Mouse (Mus musculus) cerebellum, adult 2 months (tissue): Measurements from ENCODE around the gene Grxcr1. TPM values are rescaled to one million over a fixed set of nuclear protein-coding genes. Genes with fewer than 3 reads are reported as not detected.

Experiments used
- DNase-seq, 2 experiments: peaks; one replicate each; pipeline ENCODE4 v3.0.0; 2021
- H3K27ac ChIP-seq: fragments of 200-500 bp; 2 replicates; pipeline ENCODE4 v1.5.1; 2012; ENCODE audit warnings: low read length, control low read depth, inconsistent platforms; ENCODE audit not compliant: insufficient read depth
- H3K27me3 ChIP-seq: fragments of 200-500 bp; 2 replicates; pipeline ENCODE4 v1.6.1; 2012; ENCODE audit warnings: inconsistent platforms, mild to moderate bottlenecking, low read length, moderate library complexity; ENCODE audit not compliant: control insufficient read depth, insufficient read depth
- H3K4me1 ChIP-seq: fragments of 200-500 bp; 2 replicates; pipeline ENCODE4 v1.6.1; 2011; ENCODE audit warnings: low read length; ENCODE audit not compliant: control insufficient read depth, insufficient read depth
- H3K4me3 ChIP-seq: fragments of 200-500 bp; replicated peaks from 2 replicates; pipeline ENCODE3; 2011; ENCODE audit warnings: mild to moderate bottlenecking, low read depth, low read length, control low read depth; ENCODE audit not compliant: insufficient read depth
- CTCF ChIP-seq: fragments of 200-500 bp; IDR thresholded peaks from 2 replicates; pipeline ENCODE4 v1.5.1; 2011; ENCODE audit warnings: low read depth, mild to moderate bottlenecking, control low read depth, low read length, moderate library complexity, borderline replicate concordance; ENCODE audit not compliant: insufficient read depth
- POLR2A ChIP-seq: fragments of 200-500 bp; IDR thresholded peaks from 2 replicates; pipeline ENCODE4 v1.6.1; 2011; ENCODE audit warnings: low read length, control low read depth, borderline replicate concordance; ENCODE audit not compliant: insufficient read depth
- WGBS: fragments of 180-500 bp; shearing (Covaris S2); methylation state at CpG from one replicate; pipeline ENCODE4 v1.1.7; 2018; 5-methylcytosine and 5-hydroxymethylcytosine counted together
- polyA plus RNA-seq: library from polyadenylated mRNA; depleted of rRNA; stranded (reverse); fragments of >200 nt; gene quantifications from 2 replicates; pipeline ENCODE4 v1.2.3, GENCODE M21; 2012; rRNA removed

Grxcr1 gene
- polyA plus RNA-seq: not detected in 2 replicates

DNA sequence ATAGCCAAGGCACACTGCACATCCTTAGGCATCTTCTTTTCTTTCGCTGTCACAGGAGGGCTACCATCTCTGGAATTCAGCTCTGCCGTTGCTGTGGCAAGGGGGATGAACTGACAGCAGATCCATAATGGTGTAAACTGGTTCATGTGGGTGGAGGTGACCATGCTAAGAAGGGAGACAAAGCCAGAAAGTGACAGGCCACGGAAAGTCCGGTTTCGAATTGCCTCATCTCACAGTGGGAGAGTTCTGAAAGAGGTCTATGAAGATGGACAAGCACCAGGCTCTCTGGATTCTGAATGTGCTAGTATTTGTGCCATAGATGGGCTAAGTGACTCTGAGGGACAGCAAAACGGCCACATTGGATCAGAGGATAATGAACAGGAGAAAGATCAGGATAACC is at the start of gene Grxcr1:
Grxcr1 (plus strand) TSS at position 92 of the 400 bp plus-strand sequence.
- no peak within 1 kb of the TSS for H3K4me3 ChIP-seq

DNA sequence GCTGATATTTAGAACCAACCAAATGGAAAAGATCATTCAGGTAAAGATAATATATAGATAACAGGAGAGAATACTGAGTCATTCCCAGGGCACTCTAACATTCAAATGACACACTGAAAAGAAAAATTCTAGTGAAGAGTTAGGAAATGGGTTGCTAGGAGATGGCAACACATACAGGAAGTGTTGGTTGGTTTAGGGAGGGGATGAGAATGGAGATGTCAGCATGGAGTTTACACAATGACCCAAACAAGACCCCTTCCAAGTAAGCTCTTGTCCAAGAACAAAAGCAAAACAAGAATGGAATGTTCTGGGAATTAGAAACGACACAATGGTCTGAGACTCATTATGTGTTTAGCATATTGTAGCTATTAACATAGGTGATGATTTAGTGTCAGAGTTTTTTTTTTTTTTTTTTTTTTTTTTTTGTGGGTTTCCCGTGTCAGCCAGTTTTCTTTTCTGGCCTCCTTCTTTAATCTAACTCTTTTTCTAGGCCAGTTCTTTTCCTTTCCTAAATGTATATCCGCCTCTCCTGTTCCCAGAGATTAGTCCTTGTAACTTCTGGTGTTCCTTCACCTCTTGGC is 49.6 kb upstream of the Grxcr1 start:
- 26% methylated on average over 3 of the region's 3 CpGs for WGBS
- H3K27ac ChIP-seq: no peak overlapping the region
- DNase-seq: no peak
- H3K4me3 ChIP-seq: no peak overlapping the region
- H3K27me3 ChIP-seq: no peaks in the 10 kb centered on the region
- no peaks in the 10 kb centered on the region for H3K4me1 ChIP-seq
- TF ChIP-seq CTCF (no peak), POLR2A (no peak)

More for the DNA sequence above, at the start of gene Grxcr1:
- no peak for DNase-seq
- Histone ChIP-seq H3K27ac (no peak within 1 kb of the TSS), H3K27me3 (no peaks in the 10 kb centered on the region), H3K4me1 (no peaks in the 10 kb centered on the region; the same call in 1 of the 2 replicates)
- TF ChIP-seq CTCF (no peak), POLR2A (no peak)
- WGBS: 86% methylated on average over 6 of the region's 6 CpGs

DNA sequence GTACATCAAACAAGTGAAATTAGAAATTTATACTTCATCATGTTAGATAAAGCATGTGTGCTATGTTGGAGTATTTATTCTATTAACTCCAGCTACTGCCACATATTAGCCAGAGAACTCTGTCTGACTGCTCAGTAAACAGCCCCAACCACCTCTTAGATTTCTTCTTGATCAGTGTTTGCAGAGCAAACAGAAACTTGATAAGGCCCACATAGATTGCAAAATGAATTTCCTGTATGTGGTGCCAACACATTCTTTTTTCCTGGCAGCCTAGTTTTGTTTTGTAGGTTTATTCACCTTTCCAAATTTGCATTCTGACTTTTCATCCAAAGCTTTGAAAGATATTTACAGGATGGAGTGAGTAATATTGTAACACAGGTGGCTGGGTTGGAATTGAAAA is 41.2 kb upstream of the Grxcr1 start:
- Histone ChIP-seq H3K4me1 (no peaks in the 10 kb centered on the region), H3K27ac (no peak overlapping the region), H3K4me3 (no peak overlapping the region), H3K27me3 (no peaks in the 10 kb centered on the region; the same call in 1 of the 2 replicates)
- TF ChIP-seq POLR2A (no peak), CTCF (no peak)
- no peak for DNase-seq

DNA sequence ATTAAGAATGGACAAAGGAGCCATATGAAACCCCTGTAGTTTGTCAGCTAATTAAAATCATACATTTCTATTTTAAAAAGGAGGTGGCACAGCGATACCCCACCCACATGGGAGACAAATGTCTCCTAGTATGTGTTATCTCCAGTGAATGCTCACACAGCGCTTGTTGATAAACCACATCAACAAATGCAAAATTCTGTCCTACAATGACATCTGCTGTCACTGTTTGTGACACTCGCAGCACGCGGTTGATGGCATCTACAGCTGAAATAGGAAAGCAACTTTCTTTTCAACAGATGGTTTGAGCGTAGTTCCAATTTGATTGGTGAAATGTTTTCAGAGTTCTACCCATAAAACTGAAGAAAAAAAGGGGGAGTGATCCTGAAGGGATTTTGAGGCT is 29.0 kb upstream of the Grxcr1 start:
- Histone ChIP-seq H3K27ac (no peak overlapping the region), H3K27me3 (no peaks in the 10 kb centered on the region), H3K4me1 (no peaks in the 10 kb centered on the region), H3K4me3 (no peak overlapping the region)
- TF ChIP-seq CTCF: no peak
- no peak for TF ChIP-seq POLR2A
- 79% methylated on average over 6 of the region's 6 CpGs for WGBS
- DNase-seq: no peak

DNA sequence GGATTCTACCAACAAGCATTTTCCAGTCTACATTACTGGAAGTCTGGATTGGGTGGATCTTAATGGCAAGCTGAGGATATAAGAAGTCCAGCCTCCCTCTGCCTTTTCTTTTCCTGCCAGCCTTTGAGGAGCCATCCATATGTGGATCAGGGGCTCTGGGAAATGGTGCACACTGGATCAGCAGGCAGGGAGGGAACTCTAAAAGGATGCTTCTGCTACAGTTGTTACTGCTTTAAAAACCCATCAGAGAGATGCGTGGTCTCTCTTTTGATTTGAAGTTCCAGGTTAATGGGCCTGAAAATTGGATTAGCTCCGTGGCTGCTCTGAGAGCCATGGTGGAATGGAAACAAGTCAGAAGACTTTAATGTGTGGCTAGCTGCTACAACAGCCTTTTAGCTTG is 27.7 kb upstream of the Grxcr1 start:
- H3K27me3 ChIP-seq: no peaks in the 10 kb centered on the region
- no peak overlapping the region for H3K4me3 ChIP-seq
- DNase-seq: no peak
- TF ChIP-seq CTCF: no peak
- TF ChIP-seq POLR2A: no peak
- WGBS: 16% methylated on average over 2 of the region's 2 CpGs
- no peaks in the 10 kb centered on the region for H3K4me1 ChIP-seq
- H3K27ac ChIP-seq: no peak overlapping the region

DNA sequence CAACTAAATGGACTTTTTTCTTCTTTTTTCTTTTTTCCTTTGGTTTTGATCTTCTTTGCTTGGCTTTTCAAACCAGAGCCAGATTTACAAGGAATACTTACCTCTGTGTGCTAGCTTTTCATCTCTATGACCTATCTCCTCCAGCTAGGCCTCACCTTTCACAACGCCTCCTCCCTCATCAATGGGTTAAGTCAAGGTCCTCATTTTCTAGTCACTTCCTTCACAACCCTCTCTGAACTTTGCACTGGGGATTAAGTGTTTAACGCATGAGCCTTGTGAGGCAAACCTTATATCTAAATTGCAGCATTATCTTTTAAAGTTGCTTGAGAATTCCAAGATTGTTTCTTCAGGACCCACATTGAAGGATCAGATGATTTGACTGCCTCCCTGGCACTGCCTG is 27.2 kb upstream of the Grxcr1 start:
- Histone ChIP-seq H3K27ac (no peak overlapping the region), H3K4me3 (no peak overlapping the region), H3K27me3 (no peaks in the 10 kb centered on the region), H3K4me1 (no peaks in the 10 kb centered on the region)
- DNase-seq: no peak
- no peak for TF ChIP-seq CTCF
- TF ChIP-seq POLR2A: no peak
- 95% methylated on average over 2 of the region's 2 CpGs for WGBS

DNA sequence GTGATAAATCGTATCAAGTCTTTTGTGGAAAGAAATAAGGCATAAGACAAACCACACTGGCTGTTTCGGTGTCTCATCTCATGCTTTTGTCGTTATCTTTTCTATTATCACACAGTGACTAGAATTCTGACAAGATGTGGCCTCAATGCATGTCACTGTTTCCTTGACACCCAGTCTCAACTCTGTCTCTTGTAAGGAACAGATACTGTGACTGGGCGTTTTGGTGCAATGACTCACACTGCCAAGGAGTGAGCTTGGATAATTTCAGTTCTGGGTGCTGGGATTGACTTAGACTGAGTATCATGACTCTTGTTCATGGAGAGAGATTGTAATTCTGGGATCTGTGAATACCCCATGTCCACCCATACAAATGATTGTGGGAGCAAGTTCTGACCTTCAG is 24.6 kb upstream of the Grxcr1 start:
- no peak overlapping the region for H3K27ac ChIP-seq
- no peak for DNase-seq
- WGBS: 86% methylated on average over 4 of the region's 4 CpGs
- no peaks in the 10 kb centered on the region for H3K4me1 ChIP-seq
- TF ChIP-seq CTCF: no peak
- TF ChIP-seq POLR2A: no peak
- no peaks in the 10 kb centered on the region for H3K27me3 ChIP-seq
- H3K4me3 ChIP-seq: no peak overlapping the region

DNA sequence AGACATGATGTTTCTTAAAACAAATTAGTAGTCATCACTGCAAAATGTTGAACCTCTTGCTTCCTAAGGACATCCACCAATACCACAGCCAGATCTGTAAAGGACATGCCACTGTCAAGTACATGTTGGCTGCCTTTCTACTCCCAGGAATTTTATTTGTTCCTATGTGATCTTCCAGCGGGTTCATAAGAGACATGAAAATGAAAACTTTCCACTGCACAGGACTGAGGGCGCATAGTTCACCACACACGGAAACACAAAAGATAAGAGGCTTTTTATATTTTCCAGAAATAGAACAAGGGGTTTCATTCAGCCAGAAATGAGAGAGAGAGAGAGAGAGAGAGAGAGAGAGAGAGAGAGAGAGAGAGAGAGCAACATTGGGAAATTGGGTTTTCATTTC is 20.1 kb upstream of the Grxcr1 start:
- H3K27ac ChIP-seq: no peak overlapping the region
- no peak overlapping the region for H3K4me3 ChIP-seq
- DNase-seq: no peak
- H3K27me3 ChIP-seq: no peaks in the 10 kb centered on the region
- no peaks in the 10 kb centered on the region for H3K4me1 ChIP-seq
- 85% methylated on average over 3 of the region's 3 CpGs for WGBS
- TF ChIP-seq CTCF: no peak
- no peak for TF ChIP-seq POLR2A

DNA sequence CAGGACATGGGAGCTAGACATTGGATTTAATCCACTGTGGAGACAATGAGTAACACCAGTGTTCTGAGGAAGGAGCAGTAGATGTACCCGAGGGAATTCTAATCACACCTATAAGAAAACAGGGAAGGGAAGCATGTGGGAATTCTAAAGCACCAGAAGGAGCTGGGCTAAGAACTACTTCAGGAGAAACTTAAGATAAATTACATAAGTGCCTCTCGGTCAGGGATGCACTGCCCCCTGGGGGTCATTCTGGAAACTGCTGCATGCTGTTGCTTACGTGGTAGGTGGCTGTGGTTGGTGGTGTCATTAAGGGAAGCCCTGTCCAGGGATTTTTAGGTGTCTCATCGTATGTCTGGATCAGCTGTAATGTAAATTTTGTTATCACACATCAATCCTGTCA is 19.0 kb upstream of the Grxcr1 start:
- Histone ChIP-seq H3K4me3 (no peak overlapping the region), H3K27me3 (no peaks in the 10 kb centered on the region), H3K4me1 (no peaks in the 10 kb centered on the region), H3K27ac (no peak overlapping the region)
- peak; percentile 67 to 81 for DNase-seq
- TF ChIP-seq CTCF (peak; percentile 91), POLR2A (no peak)
- 38% methylated on average over 4 of the region's 4 CpGs for WGBS
